Mouse (Mus musculus) right cerebral cortex, postnatal 4 days (tissue): Measurements from ENCODE around the gene Mcrip1.
"Not testable (repeated sequence)": the region's sequence is repeated elsewhere in the genome, so short reads cannot be mapped to it uniquely, and the experiment has no call there.

ENCODE experiments used
- DNase-seq: peaks from one replicate; pipeline ENCODE4 v3.0.0-alpha.2; 2022

Mcrip1 gene

DNA sequence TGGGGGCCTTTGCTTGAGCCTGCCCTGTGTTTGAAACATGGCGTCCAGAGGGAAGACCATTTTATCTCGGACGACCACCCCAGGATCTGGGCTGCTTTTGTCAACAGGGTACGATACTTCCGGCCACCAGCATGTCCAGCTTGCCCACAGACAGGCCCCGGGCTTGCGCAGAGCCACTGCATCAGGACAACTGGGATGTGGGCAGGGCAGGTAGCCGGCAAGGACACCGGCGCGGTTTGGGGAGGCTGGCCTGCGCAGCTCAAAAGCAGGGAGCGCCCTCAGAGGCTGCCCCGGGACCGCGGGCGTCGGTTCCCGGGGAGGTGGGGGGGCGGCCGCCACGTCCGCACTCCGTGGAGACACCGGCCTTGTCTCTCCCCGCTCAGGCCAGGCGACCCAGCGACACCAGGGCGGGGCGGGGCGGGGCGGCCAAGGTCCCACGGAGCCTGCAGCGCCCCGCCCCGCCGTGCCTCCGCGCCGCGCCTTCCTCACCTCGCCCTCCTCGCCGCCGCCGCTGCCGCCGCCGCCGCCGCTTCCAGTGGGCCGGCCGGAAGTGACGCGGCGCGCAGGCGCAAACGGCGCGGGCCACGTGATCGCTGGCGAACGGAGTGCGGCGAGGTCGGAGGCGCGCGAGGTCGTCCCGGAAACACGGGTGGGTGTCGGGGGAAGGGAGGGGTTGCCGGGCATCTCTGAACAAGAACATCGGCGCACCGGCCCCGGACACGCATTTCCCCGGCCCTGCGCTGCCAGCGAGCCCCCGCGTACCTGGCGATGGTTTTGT, at the start of gene Mcrip1:
Gene Mcrip1, minus strand, starts transcription at position 560 of the 778 bp plus-strand sequence.
- DNase-seq: peak; percentile 93

DNA sequence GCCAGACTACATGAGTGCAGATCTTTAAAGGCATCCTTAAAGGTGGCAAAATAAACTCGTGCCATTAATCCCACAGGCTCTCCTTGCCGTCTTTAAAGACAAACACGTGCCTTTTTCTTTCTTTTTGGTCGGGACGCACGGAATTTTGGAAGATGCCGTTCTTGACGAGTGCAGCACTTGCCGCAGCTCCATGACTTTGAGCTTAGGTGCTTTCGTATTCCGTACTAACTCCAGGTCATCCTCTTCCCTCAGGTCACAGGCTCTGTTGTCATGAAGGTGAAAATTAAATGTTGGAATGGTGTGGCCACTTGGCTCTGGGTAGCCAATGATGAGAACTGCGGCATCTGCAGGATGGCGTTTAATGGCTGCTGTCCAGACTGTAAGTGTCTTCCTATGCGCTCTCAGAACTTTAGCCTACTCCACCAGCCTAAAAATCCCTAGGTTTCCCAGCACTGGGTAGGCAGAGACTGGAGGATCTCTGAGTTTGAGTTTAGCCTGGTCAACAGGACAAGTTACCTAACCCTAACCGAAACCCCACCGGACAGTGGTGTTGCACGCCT, 49.5 kb upstream of the Mcrip1 start:
- DNase-seq: no peak

DNA sequence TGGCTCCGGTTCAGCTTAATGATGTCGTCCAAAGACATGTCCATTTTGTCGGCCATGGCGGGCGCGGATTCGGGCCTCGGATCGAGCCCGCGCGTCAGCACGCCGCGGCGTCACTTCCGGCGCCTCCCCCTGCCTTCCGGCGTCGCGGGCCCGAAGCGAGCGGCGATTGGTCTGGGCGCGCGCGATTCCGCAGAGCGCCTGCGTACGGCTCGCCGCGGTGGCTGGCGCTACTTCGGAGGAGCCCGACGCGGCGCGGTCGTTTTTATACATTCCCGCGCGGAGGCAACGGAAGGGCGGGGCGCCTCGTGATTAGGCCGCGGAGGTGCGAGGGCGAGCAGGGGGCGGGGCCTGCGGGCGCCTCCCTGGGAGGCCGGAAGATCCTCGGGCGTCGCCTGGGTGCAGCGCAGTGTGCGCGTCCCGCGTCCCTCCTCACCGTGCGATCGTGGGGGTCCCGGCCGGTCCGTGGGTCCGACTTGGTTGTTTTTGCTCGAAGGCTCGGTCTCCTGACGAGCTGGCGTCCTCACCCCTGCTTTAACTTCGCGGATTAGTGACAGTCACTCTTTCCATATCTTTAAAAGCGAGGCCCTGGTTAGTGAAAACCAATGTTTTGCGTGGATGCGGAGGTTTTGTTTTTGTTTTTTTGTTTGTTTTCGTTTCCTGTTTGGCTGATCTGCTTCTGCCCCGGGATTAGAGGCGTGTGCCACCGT, 48.9 kb upstream of the Mcrip1 start, which contains the start of the genes Alyref and Anapc11:
Gene Alyref, minus strand, starts transcription at position 83 of the 707 bp plus-strand sequence.
Gene Anapc11, plus strand, starts transcription at position 139 of the 707 bp plus-strand sequence.
- DNase-seq: peak; percentile 90

DNA sequence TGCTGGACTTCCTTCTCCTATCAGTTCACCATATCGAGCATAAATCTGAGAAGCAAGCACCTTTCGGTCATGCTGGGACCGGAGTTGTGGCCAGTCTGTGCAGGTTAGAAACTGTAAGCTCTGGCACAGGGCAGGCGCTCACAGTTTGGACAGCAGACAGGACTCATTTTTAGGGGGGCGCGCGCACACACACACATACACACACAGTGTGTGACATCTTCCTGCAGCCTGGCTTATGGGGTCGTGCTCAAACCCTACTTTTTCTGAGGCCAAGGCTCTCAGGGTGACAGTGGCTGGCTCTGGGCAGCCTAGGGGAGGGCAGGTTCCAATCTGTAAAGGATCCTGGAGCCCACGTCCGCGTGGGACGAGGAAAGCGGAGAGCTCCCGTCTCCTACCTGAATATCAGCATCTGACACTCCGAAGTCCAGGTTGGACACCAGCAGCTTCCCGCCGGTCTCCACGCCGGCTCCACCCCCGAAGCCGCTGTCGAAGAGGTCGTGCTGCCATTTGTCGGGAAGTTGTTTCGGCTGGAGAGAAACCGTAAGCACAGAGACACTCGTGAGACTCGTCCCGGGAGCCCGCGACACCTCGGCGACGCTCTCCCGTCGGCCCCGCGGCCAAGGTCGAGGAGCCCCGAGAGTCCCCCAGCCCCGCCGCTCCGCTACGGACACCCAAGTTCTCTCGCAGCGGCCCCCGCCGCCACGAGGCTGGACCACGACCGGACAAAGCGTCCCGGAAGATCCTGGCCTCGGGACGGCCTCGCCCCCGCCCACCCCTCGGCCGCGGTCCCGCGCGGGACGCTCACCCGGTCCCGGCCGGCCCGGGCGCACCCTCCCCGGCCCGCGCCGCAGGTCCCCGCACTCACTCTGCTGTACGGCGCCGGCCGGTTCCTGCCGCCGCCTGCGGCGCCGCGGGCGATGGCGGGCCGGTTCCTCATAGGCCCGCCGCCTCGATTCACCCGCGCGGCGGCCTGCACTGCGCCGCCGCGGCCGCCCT, 48.0 kb upstream of the Mcrip1 start:
- DNase-seq: no peak

DNA sequence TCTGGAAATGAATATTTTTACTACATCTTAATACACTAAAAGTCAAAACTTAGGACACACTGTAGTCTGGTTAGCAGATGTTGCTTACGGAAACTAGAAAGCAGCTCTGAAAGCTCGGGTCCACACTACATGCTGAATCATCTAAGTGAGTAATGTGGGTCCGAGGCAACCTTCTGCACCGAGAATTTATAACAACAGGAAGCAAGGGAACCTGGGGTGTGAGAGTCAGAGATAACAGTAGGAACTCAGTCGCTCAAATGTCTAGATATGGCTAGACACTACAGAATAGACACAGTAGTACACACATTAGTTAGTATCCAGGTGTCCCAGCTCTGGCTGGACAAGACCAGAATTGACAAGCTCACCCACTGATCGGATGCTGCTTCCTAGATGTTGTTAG, 39.0 kb upstream of the Mcrip1 start:
- no peak for DNase-seq

DNA sequence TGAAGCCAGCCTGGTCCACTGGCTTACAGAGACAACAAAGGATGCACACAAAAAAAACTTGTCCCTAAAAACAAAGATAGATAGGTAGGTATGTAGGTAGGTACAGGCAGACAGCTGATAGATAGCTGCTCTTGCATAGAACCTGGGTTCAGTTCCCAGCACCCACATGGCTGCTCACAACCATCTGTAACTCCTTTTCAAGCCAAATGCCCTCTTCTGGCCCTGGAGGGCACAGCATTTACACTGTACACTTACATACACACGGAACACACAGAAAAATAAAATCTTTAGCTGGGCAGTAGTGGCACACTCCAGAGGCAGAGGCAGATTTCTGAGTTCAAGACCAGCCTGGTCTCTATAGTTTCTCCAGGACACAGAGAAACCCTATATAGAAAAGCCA, 34.4 kb upstream of the Mcrip1 start:
- DNase-seq: no peak

DNA sequence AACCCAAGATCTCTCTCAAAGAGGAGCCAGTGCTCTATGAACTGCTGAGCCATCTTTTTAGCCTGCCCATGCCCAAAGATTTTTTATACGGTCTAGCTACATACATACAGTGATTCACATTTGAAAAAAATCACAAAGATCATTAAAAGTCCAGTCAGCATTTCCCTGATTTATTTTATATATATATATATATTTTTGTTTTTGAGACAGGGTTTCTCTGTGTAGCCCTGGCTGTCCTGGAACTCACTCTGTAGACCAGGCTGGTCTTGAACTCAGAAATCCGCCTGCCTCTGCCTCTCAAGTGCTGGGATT, 33.4 kb upstream of the Mcrip1 start:
- not testable (repeated sequence) for DNase-seq

DNA sequence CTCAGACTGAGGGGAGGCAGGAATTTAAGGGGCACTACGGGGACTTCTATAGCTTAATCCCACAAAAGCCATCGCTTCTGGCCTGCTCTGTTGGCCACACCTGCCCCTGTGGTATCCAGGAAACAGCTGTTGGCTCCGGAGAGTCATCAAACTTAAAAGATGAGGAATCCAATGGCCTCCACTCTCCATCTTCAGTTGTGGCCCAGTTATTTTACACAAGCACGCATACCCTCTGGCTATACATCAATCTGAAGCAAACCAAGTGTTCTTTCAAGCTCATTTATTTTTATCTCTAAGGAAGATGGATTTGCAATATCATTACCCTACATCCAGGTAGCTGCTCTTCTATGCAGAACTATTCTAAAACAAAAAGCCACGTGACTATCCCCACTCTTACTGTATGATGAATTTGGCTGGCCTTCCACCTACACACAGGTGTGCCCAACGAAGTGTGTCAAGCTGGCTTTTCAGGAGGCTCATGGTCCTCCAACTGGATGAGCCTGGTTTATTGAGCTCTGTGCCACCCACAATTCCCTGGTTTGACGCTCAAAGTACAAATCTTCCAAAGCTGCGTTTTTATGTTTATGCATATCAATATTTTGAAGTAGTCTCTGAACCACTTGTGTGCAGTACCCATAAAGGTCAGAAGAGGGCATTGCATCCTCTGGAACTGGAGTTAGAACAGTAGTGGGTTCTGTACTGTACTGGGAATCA, 32.9 kb upstream of the Mcrip1 start:
- DNase-seq: no peak

DNA sequence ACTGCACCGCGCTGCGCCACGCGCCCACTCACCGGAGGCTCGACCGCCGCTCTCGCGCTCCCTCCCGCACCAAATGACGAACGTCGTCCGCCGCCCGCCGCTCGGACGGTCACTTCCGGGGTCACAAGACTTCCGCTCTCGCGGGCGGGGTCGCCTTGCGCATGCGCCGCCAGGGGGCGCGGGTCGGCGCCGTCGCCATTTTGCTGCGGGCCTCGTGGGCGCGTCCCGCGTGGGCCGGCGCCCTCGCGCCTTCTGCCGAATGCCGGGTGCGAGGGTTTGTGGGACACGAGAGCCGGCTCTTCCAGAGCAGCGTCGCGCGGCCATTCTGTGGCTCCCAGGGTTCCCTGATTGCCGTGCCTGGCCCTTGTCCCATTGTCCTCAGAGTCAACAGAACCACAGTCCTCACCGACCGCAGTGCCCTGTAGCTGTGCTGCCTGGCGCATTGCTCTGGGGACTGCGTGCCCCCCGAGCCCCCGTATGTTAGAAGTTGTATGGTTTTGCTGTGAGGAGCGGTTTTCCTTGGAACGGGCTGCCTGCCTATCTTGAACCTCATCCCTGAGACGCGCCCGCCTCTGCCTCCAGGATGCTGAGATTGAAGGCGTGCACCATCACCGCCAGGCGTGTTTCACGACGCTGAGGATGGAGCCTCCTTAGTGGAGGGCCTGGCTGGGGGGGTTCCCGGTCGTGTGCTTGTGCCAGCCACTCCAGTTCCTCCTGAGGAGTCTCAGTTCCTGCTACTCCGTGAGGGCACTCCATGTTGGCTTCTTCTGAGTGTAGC, 32.2 kb upstream of the Mcrip1 start, which contains the start of gene Arhgdia:
Gene Arhgdia, minus strand, starts transcription at position 135 of the 778 bp plus-strand sequence.
- DNase-seq: peak; percentile 90

DNA sequence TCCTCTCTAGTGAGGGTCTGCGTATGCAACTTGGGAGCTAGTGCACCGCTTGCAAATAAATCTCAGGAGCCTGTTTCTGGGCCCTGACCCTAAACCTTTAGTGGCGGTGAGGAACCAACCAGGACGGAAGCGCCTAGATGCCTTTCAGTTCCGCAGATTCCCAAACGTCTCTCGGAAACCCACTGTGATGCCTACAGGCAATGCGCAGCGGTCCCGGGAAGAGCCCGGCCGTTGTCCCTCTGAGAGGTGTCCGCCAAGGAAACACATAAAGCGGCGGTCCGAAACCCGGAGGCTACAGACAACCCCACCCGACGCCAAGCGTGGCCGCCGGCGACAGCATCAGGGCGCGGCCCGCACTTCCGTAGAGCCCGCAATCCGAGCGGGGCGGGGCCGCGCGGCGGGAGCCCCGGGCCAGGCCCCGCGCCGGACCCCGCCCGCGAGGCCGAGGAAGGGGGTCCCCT, 31.4 kb upstream of the Mcrip1 start:
- peak; percentile 42 for DNase-seq

DNA sequence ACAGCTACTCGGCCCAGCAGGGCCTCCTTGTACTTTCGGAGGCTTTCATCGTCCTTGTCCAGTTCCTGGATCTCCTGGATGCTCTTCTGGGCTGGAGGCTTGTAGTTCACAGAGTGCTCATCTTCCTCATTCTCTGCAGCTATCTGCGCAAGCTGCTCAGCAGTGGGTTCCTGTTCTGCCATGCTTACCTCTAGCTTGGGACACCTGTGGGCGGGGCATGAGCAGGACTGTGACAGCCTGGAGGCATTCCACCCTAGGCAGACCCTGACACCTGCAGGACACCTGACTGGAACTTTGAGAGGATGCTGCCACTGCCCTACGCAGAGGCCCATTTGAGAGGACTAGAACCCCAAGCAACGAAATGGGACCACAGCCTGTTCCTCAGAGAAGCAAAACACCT, 30.7 kb upstream of the Mcrip1 start:
- no peak for DNase-seq

DNA sequence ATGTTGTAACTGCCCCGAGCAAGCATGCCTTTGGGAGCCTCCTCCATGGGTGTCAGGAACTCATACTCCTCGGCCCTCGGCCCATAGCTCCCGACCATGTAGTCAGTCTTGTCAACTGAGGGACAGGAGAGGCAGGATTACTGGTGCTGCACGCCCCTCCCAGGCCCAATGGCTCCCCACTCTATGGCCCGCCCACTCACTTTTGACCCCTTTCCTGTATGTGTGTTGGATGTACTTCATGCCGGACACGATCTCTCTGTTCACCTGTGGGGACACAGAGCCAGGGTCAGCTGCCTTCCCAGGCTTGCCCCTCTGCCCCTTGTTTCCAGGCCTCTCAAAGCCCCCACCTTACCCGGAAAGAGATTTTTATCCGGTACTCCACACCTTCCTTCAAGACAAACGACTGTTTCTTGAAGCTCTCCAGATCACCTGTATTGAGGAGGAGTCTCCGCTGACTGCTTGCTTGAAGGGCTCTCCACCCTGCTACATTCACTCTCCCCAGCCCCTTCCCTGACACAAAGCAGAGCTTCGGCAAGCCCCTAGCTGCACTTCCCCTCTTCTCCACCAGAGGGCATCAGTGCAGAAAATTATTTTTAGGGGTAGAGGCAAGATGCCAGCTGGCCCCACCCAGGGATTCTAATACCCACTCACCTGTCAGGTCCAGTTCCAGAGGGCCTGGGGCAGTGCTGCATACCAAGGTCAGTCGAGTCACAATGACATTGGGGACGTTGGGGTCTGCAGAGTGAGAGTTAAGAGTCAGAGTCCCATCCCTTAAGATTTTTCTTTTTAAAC, 30.0 kb upstream of the Mcrip1 start:
- DNase-seq: peak; percentile 83

DNA sequence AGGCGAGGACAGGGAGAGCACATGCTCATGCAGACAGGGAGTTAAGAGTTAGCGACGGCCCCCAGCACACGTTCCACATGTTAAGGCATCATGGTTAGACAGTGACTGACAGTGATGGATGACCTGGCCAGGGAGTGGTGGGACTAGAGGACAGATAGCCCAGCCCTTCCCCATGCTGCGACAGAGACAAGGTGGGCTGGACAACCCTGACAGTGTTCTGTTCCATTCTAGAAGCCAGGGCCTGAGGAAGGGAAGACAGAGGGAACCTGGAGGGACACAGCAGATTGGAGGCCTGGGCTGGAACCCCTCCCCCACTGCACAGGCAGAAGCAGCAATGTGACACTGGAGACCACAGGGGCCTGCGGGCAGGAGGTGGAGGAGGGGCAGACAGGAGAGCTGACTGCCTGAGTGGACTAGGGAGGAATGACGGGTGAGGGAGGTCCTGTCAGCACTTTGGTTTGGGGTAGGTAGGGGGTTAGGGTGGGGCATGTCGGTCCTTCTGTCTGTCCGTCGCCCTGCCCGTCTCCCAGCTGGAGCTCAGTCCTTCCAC, 29.2 kb upstream of the Mcrip1 start:
- no peak for DNase-seq

DNA sequence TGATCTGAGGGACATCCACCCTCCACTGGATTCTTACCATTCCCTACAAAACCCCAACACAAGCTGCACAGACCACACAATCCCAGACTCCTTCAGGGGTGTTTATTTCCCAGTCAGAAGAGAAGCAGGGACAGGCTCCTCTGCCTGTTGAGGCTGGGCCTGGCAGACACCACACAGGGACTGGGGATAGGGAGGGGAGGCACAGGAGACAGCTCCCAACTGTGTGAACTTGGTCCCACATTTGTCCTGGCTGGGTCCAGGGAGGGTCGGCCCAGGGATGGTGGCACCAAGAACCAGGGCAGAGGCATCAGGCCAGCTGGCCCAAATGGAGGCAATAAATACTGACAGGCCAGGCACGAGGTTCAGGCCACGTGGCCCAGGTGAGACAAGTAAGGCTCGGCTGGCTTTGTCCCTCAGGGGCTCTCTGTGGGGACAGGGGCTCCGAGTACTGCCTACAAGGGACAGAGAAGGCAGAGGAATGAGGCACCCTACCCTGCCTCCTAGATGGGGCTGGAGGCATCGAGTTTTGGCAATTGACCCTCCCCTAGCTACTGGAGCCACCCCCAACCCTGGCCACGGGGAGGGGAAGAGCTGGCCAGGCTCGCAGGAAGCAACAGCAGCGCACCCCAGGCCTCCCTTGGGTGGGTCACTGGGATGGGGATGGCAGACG, 28.6 kb upstream of the Mcrip1 start:
- no peak for DNase-seq

DNA sequence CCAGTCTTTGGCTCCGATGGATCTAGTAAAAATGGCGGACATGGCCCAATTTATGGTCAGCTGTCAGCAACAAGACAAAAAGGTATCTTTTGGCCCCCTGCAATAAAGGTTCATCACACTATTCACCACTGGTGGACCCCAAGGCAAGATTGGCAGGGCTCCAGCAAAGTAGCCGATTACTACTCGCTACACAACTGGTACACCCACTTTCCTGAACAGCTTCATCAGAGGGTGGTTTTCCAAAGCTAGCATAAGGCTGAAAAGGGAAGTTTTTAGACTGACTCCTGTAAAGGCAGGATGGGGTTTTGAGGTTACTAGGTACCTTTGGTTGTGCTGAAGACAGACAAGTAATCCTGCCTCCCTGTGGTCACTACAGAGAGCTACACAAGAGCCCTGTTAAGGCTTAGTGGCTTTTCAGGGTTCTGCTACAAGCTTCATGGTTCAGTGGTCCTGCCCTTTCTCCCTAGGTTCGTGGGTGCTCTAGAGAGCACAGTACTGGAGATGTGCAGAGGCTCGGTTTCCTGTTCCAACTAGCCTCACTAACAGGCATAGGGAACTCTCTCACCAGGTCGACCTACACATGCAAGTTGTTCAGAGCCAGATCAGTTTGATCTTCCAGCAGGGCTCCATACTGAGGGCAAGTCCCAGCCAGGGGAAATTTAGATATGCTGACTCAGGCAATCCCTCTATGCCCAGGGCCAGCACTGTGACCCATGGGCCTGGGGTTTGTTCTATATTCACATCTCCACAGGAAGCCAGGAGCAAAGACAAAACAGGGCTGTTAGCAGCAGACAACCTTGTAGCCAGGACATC, 27.9 kb upstream of the Mcrip1 start:
- peak; percentile 42 for DNase-seq

DNA sequence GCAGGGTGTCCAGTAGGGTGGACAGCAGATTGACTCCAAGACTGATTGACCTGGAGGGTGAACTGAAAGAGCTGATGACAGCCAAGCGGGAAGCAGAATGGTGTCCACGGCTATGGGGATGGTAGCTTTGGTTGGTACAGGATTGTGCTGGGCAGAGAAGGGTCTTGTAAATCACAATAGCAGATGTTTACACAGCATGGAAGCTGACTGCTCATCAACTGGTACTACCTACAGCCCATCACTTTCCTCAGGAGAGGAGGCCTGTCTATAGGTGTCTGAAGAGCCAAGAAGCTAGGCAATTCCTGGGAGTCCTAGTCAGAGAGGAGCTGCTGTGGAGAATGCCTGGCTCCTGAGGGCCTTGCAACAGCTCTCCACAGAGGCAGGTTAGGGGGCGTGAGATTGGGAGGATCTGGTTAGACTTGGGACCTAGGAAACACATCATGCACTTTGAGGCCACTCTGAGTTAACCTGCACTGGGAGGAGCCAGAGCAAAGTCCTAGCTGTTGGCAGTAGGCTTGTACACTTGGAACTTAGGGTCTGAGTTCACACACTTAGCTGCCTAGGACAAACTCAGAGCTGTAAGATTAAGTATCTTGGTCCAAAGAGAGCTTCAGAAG, 26.9 kb upstream of the Mcrip1 start:
- no peak for DNase-seq

DNA sequence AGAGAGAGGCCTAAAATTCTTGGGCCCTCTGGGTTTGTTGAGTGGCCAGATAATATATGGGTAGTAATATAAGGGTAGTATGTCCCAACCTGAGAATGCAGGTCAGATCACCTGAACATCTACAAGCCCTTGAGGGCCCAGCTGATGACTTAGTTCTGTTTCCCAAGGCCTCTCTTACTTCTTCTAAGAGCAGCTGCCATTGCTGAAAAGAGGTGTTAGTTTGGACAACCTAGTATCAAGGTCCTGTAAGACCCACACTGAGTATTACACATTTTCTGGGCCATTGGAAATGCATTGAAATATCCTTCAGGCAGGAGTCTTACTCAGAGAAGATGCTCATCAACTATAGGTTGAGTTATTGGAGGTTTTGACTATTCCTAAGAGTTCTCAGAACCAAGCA, 26.4 kb upstream of the Mcrip1 start:
- no peak for DNase-seq

DNA sequence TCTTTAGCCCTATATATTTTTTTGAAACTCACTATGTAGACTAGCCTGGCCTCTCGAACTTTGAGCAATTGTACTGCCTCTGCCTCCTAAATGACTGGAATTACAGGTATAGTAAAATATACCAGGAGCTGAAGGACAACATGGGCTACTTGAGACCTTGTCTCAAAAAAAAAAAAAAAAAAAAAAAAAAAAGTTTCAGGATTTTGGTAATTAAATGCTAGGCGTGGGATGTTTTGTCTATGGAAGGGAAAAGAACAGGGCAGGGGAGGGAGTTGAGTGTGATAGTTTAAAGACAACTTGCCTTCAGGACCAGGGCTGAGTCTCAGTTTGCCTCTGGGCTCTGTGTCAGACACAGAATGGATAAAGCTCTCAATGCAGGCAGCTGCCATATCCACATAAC, 25.5 kb upstream of the Mcrip1 start:
- no peak for DNase-seq
